Mouse (Mus musculus) intestine, postnatal 0 days (tissue): ENCODE data around the gene Gm12185. TPM values are rescaled to one million over a fixed set of nuclear protein-coding genes. Genes with fewer than 3 reads are reported as not detected.
"Not testable (repeated sequence)": the region's sequence is repeated elsewhere in the genome, so short reads cannot be mapped to it uniquely, and the experiment has no call there.

ENCODE experiments used
- ATAC-seq: fragments of 200-750 bp; cut with Nextera tagmentation; 2 replicates; pipeline ENCODE4 v1.8.0; 2017; ENCODE audit warnings: mild to moderate bottlenecking, moderate TSS enrichment, moderate library complexity
- H3K27ac ChIP-seq: fragments of 300-500 bp; sonication (generic); 2 replicates; pipeline ENCODE4 v1.5.1; 2014; ENCODE audit warnings: mild to moderate bottlenecking, low read depth, low read length, moderate library complexity
- H3K27me3 ChIP-seq: fragments of 300-500 bp; sonication (generic); replicated peaks from 2 replicates; pipeline ENCODE4 v1.6.1; 2014; ENCODE audit warnings: low read length, mixed read lengths; ENCODE audit not compliant: control insufficient read depth, insufficient read depth
- H3K36me3 ChIP-seq: fragments of 300-500 bp; sonication (generic); 2 replicates; pipeline ENCODE4 v1.6.1; 2014; ENCODE audit warnings: mild to moderate bottlenecking, moderate library complexity; ENCODE audit not compliant: control insufficient read depth, insufficient read depth
- H3K4me1 ChIP-seq: fragments of 300-500 bp; sonication (generic); replicated peaks from 2 replicates; pipeline ENCODE4 v1.6.1; 2014; ENCODE audit warnings: antibody characterized with exemption, low read length, mixed read lengths; ENCODE audit not compliant: control insufficient read depth, insufficient read depth
- H3K4me2 ChIP-seq: fragments of 300-500 bp; sonication (generic); replicated peaks from 2 replicates; pipeline ENCODE4 v1.6.1; 2014; ENCODE audit warnings: low read depth, mild to moderate bottlenecking, moderate library complexity
- H3K4me3 ChIP-seq: fragments of 300-500 bp; sonication (generic); 2 replicates; pipeline ENCODE4 v1.5.1; 2014; ENCODE audit warnings: low read depth, low read length
- H3K9ac ChIP-seq: fragments of 300-500 bp; sonication (generic); 2 replicates; pipeline ENCODE4 v1.6.1; 2014; ENCODE audit warnings: mild to moderate bottlenecking, low read depth, low read length
- H3K9me3 ChIP-seq: fragments of 300-500 bp; sonication (generic); 2 replicates; pipeline ENCODE4 v1.6.1; 2016; ENCODE audit warnings: mixed run types; ENCODE audit not compliant: control insufficient read depth
- WGBS: fragments of 180-500 bp; shearing (Covaris S2); extraction: QIAGEN DNeasy Blood & Tissue Kit; methylation state at CpG from one replicate; pipeline ENCODE4 v1.1.7; 2014; 5-methylcytosine and 5-hydroxymethylcytosine counted together
- polyA plus RNA-seq: library from polyadenylated mRNA; unstranded; fragments of >200 nt; fragmentation: Nextera tagmentation; extraction: Ambion mirVana; gene quantifications from 2 replicates; pipeline ENCODE4 v1.2.1, GENCODE M21; 2015

Gm12185 gene
- polyA plus RNA-seq, 1 experiment from 2014 or later: not detected

GRCm38 (mm10) chr11:48982848-48983247 is 9.2 kb downstream of the Gm12185 start:
- H3K4me1 ChIP-seq, H3K36me3 ChIP-seq, H3K4me3 ChIP-seq, H3K9me3 ChIP-seq, H3K27me3 ChIP-seq, ATAC-seq, H3K9ac ChIP-seq, H3K4me2 ChIP-seq, H3K27ac ChIP-seq: not testable (repeated sequence)
- no CpG with 5 or more reads among the region's 3 CpGs for WGBS

GRCm38 (mm10) chr11:48980052-48980451 is 12.0 kb downstream of the Gm12185 start:
- H3K4me3 ChIP-seq, ATAC-seq, H3K4me1 ChIP-seq, H3K9ac ChIP-seq, H3K4me2 ChIP-seq, H3K27ac ChIP-seq, H3K36me3 ChIP-seq, H3K27me3 ChIP-seq, H3K9me3 ChIP-seq: not testable (repeated sequence)
- no CpG with 5 or more reads among the region's 5 CpGs for WGBS

- ATAC-seq, H3K9ac ChIP-seq, H3K4me3 ChIP-seq, H3K27me3 ChIP-seq, H3K27ac ChIP-seq, H3K36me3 ChIP-seq, H3K4me1 ChIP-seq, H3K9me3 ChIP-seq, H3K4me2 ChIP-seq: not testable (repeated sequence)
- no CpG with 5 or more reads among the region's 3 CpGs for WGBS
These were observed 12.8 kb downstream of the Gm12185 start, which contains the start of gene 9930111J21Rik1 for GRCm38 (mm10) chr11:48979251-48979650. 9930111J21Rik1 (minus strand) TSS chr11:48979398.

GRCm38 (mm10) chr11:48978240-48978939 is 13.6 kb downstream of the Gm12185 start, which contains the start of gene Olfr56:
Olfr56 (plus strand) TSS chr11:48978889.
- not testable (repeated sequence) for H3K4me3 ChIP-seq, H3K4me1 ChIP-seq, H3K27me3 ChIP-seq, ATAC-seq, H3K4me2 ChIP-seq, H3K9ac ChIP-seq, H3K36me3 ChIP-seq, H3K9me3 ChIP-seq, H3K27ac ChIP-seq
- WGBS: no CpG with 5 or more reads among the region's 1 CpGs

GRCm38 (mm10) chr11:48974686-48975085 is 17.3 kb downstream of the Gm12185 start:
- H3K4me2 ChIP-seq, ATAC-seq, H3K4me1 ChIP-seq, H3K9ac ChIP-seq, H3K9me3 ChIP-seq, H3K27me3 ChIP-seq, H3K4me3 ChIP-seq, H3K36me3 ChIP-seq, H3K27ac ChIP-seq: not testable (repeated sequence)
- WGBS: no CpG with 5 or more reads among the region's 1 CpGs

GRCm38 (mm10) chr11:48946090-48946489 is 45.9 kb downstream of the Gm12185 start, which contains the start of gene Psme2b:
Psme2b (minus strand) TSS chr11:48946190.
- H3K4me2 ChIP-seq, H3K27me3 ChIP-seq, H3K27ac ChIP-seq, H3K36me3 ChIP-seq, H3K9ac ChIP-seq, H3K9me3 ChIP-seq, H3K4me1 ChIP-seq, ATAC-seq, H3K4me3 ChIP-seq: not testable (repeated sequence)
- 89% methylated on average over 6 of the region's 6 CpGs for WGBS

- H3K36me3 ChIP-seq, H3K4me3 ChIP-seq, H3K27me3 ChIP-seq, H3K27ac ChIP-seq, H3K4me1 ChIP-seq, H3K9ac ChIP-seq, H3K9me3 ChIP-seq, H3K4me2 ChIP-seq, ATAC-seq: not testable (repeated sequence)
These were observed 52.7 kb downstream of the Gm12185 start for GRCm38 (mm10) chr11:48939286-48939685.

- not testable (repeated sequence) for H3K27me3 ChIP-seq, H3K9ac ChIP-seq, H3K4me3 ChIP-seq, H3K4me2 ChIP-seq, ATAC-seq, H3K9me3 ChIP-seq, H3K27ac ChIP-seq, H3K4me1 ChIP-seq, H3K36me3 ChIP-seq
- WGBS: no CpG with 5 or more reads among the region's 3 CpGs
These were observed 56.7 kb downstream of the Gm12185 start for GRCm38 (mm10) chr11:48935291-48935690.

- H3K27me3 ChIP-seq: not testable (repeated sequence)
These were observed 58.1 kb downstream of the Gm12185 start for GRCm38 (mm10) chr11:48933923-48934322.

More at GRCm38 (mm10) chr11:48933923-48934322, 58.1 kb downstream of the Gm12185 start:
- H3K9me3 ChIP-seq, H3K36me3 ChIP-seq, H3K4me2 ChIP-seq, H3K4me3 ChIP-seq, H3K4me1 ChIP-seq, H3K27ac ChIP-seq, ATAC-seq, H3K9ac ChIP-seq: not testable (repeated sequence)
- 27% methylated on average over 1 of the region's 1 CpGs for WGBS
